In genomic region chr4:36973358-36973757, GRCm38 (mm10) we compare ENCODE assay signal across 34 mouse cellular contexts. TPM values are rescaled to one million over a fixed set of nuclear protein-coding genes. Genes with fewer than 3 reads are reported as not detected.
"Had no signal": no experiment of that assay in that cellular context is flagged by ENCODE, and none has a peak within 500 bp of the region (broad histone marks: within the 10 kb centered on the region; RNA-seq: fewer than 3 reads in every experiment).

No protein-coding gene starts in this region.

- H3K9me3 ChIP-seq: embryonic facial prominence, embryonic 10.5 days; embryonic facial prominence, embryonic 12.5 days; embryonic facial prominence, embryonic 13.5 days; embryonic facial prominence, embryonic 15.5 days; forebrain, embryonic 10.5 days; forebrain, embryonic 12.5 days; forebrain, embryonic 13.5 days; forebrain, embryonic 15.5 days had no signal

- H3K27me3 ChIP-seq: embryonic facial prominence, embryonic 12.5 days; embryonic facial prominence, embryonic 13.5 days; embryonic facial prominence, embryonic 15.5 days; forebrain, embryonic 12.5 days; forebrain, embryonic 13.5 days; forebrain, embryonic 15.5 days had no signal

- H3K4me1 ChIP-seq: embryonic facial prominence, embryonic 10.5 days; embryonic facial prominence, embryonic 12.5 days; embryonic facial prominence, embryonic 13.5 days; embryonic facial prominence, embryonic 15.5 days; forebrain, embryonic 10.5 days; forebrain, embryonic 12.5 days; forebrain, embryonic 13.5 days; forebrain, embryonic 15.5 days had no signal

- H3K27ac ChIP-seq: embryonic facial prominence, embryonic 10.5 days; embryonic facial prominence, embryonic 12.5 days; embryonic facial prominence, embryonic 13.5 days; embryonic facial prominence, embryonic 15.5 days; forebrain, embryonic 10.5 days; forebrain, embryonic 12.5 days; forebrain, embryonic 13.5 days; forebrain, embryonic 15.5 days; gastrocnemius, adult 2 months; heart, adult 2 months had no signal

- H3K36me3 ChIP-seq: embryonic facial prominence, embryonic 10.5 days; embryonic facial prominence, embryonic 12.5 days; embryonic facial prominence, embryonic 13.5 days; embryonic facial prominence, embryonic 15.5 days; forebrain, embryonic 10.5 days; forebrain, embryonic 12.5 days; forebrain, embryonic 15.5 days had no signal

- H3K9ac ChIP-seq: embryonic facial prominence, embryonic 12.5 days; embryonic facial prominence, embryonic 13.5 days; embryonic facial prominence, embryonic 15.5 days; forebrain, embryonic 12.5 days; forebrain, embryonic 13.5 days; forebrain, embryonic 15.5 days; forebrain, postnatal 0 days had no signal

- H3K4me3 ChIP-seq: embryonic facial prominence, embryonic 10.5 days; embryonic facial prominence, embryonic 12.5 days; embryonic facial prominence, embryonic 13.5 days; embryonic facial prominence, embryonic 15.5 days; erythroblast, embryonic 14.5 days; forebrain, embryonic 10.5 days; forebrain, embryonic 12.5 days; forebrain, embryonic 13.5 days; forebrain, embryonic 15.5 days; gastrocnemius, adult 2 months; heart, adult 2 months had no signal

- DNase-seq: cerebellum, adult 2 months; cerebellum, adult 8-10 months; cerebellum, adult 9-10 months; cerebellum, adult 9-11 months; cerebellum, postnatal 10 days; cerebellum, postnatal 14 days; cerebellum, postnatal 25 days; cerebellum, postnatal 36 days; embryo, embryonic 11 days; forebrain, postnatal 0 days; gastrocnemius, adult 2 months; gastrocnemius, postnatal 10 days; gastrocnemius, postnatal 14 days; gastrocnemius, postnatal 25 days; gastrocnemius, postnatal 36 days; heart, adult 18-20 months; heart, adult 2 months had no signal

- H3K4me2 ChIP-seq: embryonic facial prominence, embryonic 12.5 days; embryonic facial prominence, embryonic 13.5 days; embryonic facial prominence, embryonic 15.5 days; forebrain, embryonic 12.5 days; forebrain, embryonic 13.5 days; forebrain, embryonic 15.5 days had no signal

- ATAC-seq: forebrain, embryonic 13.5 days; forebrain, embryonic 14.5 days; forebrain, embryonic 15.5 days; forebrain, embryonic 16.5 days; forebrain, postnatal 0 days had no signal

RNA-seq across cellular contexts. Expression of gene Lingo2, which starts 21.8 kb away (rescaled TPM):
- total RNA-seq: common myeloid progenitor, adult 5-6 weeks; gastrocnemius, adult 18-20 months; gastrocnemius, adult 2 months; gastrocnemius, adult 8-10 months; gastrocnemius, postnatal 14 days; gastrocnemius, postnatal 25 days; gastrocnemius, postnatal 36 days; granulocyte monocyte progenitor cell, adult 5-6 weeks; heart, adult 18-20 months; heart, adult 2 months; heart, adult 8-10 months had no signal
- polyA plus RNA-seq: erythroblast, embryonic 14.5 days; gonadal fat pad, adult 2 months; heart, adult 2 months had no signal
